Mouse (Mus musculus): ENCODE measurements around the gene Card14.

The Card14 gene

GRCm38 (mm10) chr11:119394210-119394609 is 86.6 kb downstream of the Card14 start:
- DNase-seq (ENCODE audit: extremely low spot score): no peak
